Mouse (Mus musculus) c-Kit-positive CD71-negative TER-119-negative erythroid progenitor cells, embryonic 14.5 days (primary cell): ENCODE measurements around the gene Stab1.

Experiments
- DNase-seq: peaks from one replicate; pipeline ENCODE4 v3.0.0-alpha.2; 2013; ENCODE audit warnings: low read depth

Stab1 gene

DNA sequence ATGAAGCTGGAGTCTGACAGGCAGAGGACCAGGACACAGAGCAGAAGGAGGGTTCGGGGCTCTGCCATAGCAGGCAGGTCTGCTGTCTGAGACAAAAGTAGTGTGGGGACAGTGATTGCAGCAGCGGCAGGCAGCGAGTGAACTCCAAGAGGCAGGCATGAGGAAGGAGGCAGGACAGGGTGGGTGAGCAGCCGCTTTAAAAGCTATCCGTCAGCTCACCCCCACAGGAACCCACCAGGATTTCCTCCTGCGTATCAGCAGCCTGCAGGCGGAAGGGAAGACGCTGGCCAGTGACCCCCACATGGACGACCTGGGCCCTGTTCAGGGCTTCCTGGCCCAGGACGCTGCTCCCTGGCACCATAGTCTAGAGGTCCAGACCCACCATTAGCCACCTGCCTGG lies at the start of gene Stab1:
Gene Stab1, minus strand, starts transcription at position 217 of the 400 bp plus-strand sequence.
- no peak for DNase-seq

DNA sequence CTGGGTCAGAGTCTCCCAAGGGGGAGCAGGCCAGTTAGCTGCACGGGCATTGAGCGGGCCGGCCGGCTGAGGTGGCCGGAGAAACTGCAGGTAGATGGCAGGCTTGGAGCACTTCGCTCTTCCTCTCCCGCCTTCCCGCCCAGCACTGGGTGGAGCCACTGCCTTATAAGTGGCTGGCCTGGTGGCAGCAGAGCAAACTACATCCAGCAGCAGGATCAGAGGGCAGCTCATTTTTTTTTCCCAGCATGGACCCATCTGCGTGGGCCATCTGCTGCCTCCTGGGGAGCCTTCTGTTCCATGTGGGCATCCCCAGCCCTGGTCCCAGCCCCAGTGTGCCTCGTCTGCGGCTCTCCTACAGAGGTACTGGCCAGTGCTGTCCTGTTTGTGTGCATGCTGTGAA lies 49.2 kb upstream of the Stab1 start, which contains the start of gene Sema3g:
Gene Sema3g, plus strand, starts transcription at position 195 of the 400 bp plus-strand sequence.
- no peak for DNase-seq

DNA sequence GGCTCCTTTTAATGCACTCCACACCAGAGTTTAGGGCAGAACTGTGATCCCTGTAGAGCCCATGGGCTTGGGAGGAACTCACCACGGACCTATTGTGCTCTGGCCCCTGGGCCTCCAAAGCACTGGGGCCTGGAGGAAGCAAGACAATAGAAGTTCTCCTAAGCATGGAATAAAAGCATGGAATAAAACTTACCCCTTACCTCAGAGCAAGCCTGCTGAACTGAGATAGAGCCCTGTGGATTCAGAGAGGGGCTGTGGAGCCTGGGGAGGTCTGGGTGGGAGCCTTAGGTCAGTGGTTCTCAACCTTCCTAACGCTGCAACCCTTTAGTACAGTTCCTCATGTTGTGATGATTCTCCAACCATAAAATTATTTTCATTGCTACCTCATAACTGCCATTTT lies 48.4 kb upstream of the Stab1 start, which contains the start of gene Nisch:
Gene Nisch, minus strand, starts transcription at position 101 of the 400 bp plus-strand sequence.
- no peak for DNase-seq

DNA sequence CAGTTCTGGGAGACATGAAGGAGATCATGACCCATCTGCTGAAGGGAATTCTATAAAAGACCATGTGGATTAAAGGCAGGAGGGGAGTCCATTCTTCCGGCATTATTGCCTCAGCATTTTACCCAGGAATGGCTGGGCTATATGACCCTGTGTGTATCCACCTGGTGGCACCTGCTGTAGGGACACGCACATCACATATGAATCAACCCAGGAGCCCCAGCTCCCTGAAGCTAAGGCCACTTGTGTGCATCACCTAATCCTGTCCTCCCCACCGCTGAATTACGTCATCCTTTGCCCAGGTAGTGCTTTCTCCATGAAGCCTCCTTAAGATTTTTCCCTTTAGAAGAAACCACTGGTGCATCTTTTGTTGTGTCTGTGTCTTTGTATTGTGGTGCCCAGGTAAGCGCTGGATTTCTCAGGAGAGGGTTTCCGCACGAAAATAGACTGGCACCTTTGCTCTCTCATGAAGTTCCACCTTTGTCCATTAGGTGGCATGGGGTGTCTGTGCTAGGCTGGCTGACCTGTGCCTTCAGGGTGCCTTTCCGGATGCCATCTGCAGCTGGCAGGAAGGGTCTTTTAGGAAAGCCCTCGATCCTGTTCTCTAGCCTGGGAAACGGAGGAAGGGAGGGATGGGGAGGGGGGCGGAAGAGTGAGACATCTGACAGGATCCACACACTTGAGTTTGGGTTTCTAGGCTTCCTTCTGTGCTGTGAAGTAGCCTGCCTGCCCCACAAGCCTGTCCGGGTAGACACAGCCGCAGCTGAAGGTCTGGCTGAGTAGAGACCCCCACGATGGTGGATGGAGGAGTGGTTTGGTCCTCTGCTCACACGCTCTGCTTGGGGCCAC lies 46.9 kb upstream of the Stab1 start:
- peak; percentile 73 for DNase-seq

DNA sequence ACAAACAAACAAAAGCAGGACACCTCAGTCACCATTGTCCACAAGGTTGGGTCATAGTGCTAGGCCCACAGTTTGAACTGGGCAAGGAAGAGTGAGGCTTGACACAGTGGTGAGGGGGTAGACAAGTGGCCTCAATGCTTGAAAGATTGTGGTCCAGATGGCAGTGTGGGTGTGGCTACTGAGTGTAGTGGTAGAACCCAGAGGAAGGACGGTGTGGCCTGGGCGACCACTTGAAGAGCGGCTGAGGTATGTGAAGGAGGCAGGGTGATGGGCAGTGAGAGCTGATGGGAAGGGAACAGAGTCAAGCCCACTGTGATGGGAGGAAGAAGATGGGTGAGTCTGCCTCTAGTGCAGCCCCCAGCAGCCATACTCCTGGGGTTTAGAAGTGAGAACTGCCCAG lies 46.2 kb upstream of the Stab1 start:
- DNase-seq, result no peak

DNA sequence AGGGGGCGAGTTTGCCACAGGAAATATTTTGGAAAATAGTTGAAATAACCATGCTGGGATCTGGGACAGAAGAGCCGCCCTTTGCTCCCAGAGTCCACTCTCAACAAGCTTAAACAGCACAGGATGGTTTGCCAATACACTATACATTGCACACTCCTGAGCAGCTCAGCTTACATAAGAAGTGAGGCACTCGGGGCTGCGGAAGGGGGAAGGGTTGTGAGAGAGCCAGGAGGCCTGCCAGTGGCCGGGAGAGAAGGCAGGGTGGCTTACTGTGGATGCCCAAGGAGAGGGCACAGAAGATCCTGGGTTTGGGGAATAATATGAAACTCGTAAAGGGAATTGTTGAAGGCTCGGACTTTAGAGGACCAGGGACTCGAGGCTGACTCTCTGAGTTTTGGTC lies 45.4 kb upstream of the Stab1 start:
- DNase-seq, result no peak

DNA sequence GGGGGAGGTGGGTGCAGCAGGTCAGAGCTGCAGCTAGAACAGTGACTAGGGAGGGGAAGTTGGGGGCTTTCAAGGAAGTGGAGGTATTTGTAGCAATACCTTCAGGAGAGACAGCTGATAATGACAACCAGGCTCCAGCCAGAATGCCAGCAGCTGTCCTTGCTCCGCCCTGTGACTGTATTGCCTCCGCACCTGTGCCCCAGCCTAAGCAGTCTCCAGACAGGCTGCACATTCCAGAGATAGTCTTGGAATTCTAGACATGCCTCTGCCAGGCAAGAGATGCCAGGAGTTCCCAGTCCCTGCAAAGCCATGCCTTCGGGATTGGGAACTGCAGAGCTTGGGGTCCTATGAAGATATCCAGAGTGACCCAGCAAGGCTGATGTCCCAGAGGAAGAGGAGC lies 44.1 kb upstream of the Stab1 start:
- no peak for DNase-seq

DNA sequence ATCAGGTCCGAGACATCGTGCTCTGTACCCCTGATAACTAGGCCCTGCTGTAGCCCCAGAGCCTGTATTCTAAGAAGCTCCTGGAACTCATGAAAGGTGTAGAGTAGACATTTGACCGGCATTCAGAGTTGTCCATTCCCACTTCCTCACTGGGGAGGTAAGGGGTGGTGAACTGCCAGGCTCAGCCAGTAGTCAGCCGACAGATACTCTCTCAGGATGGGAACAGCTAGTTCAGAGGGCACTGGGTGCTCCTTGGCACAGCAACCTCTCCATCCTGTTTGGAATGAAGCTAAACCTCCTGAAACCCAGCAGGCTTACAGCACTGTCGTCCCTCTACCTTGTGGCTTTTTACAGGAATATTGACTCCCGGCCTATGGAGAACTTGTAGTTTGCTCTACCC lies 43.4 kb upstream of the Stab1 start:
- DNase-seq, result no peak

DNA sequence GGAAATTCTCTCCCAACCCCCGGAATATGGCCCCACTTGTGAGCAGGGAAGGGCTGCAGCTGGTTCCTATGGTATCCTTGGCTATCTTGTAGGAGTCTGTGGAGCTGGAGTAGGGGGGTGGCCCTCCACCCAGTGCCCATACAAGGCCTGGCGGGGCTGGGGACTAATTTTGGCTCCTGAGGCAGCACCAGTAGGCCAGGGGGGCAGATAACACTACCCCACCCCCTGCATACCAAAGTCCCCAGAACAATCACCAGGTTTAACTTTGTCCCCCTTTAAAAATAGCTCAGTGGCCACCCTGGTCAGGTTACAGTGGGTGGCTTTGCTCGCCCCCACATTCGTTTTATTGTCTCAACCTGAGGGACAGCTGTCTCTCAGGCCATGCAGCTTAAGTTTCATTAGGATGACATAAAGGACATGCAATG lies 40.7 kb upstream of the Stab1 start:
- DNase-seq, result no peak

DNA sequence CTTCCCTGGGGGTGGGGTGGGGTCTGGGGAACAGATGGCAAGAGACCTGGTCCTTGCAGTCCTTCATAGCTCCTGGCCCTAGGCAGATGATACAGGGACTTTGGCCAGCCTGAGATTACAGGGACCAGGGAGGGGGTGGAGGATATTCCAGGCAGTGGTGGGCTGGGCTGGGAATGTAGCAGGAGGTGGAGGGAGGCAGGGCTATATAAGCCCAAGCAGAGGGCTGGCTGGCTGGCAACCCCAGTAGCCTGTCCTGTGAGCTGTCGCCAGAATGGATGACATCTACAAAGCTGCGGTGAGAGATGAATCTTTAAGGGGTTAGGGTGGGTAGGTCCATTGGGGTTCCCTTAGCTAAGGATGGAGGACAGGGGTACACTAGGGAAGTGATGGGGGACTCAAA lies 39.6 kb upstream of the Stab1 start, which contains the start of gene Tnnc1:
Gene Tnnc1, plus strand, starts transcription at position 229 of the 400 bp plus-strand sequence.
- no peak for DNase-seq

DNA sequence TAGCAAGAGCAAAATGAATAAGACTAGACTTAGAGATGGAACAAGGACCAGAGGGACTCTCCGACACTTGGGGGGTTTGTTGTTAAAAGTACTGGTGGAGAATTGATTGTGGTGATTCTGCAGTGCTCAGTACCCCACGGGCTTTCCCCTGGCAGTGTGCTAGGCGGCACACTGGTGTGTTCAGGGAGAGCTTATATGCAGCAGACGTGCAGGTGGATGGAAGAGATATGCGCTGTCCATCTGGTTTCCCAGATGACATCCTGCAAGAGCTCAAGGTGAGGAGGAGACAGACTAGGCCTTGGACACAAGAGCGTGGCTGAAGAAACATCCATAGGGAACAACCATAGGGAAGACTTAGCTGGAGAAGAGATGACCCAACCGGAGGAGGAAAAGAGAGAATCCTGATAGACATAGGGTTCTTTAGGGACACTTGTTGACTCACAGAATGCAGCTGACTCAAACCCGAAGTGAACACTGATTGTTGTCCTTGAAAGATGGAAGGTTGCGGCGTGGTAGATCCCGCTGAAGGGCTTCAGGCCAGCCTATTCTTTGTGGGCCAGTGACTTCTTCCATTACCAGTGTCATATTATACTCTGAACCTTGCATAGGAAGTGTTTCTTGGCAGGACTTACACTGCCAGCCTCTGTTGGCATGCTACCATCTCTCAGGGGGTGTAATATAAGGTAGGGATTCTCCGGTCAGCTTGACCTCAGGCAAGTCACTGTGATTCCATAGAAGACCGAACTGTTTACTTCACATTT lies 38.8 kb upstream of the Stab1 start:
- DNase-seq, result no peak

DNA sequence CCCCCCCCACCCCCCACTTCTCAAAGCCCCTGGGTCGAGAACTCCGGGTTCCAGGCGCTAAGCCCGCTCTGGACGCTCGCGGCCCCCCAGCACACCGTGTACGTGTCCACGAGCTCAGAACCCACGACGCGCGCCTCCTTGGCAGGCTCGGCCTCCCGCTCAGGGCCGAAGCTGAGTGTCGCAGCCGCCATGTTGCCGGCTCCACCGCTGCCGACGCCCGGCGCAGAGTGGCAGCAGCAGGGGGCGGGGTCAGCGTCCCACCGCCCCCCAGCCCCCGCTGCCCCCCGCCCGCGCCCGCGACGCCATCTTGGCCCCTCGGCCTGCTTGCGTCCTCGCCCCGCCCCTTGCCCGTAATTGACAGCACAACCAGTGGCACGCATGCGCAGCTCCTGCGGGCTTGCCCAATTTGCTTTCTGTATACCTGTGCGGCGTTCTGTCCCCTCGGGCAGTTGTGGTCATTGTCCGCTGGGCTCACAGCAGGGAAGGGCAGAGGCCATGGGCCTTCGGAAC lies 38.1 kb upstream of the Stab1 start:
- DNase-seq, result peak; percentile 91

DNA sequence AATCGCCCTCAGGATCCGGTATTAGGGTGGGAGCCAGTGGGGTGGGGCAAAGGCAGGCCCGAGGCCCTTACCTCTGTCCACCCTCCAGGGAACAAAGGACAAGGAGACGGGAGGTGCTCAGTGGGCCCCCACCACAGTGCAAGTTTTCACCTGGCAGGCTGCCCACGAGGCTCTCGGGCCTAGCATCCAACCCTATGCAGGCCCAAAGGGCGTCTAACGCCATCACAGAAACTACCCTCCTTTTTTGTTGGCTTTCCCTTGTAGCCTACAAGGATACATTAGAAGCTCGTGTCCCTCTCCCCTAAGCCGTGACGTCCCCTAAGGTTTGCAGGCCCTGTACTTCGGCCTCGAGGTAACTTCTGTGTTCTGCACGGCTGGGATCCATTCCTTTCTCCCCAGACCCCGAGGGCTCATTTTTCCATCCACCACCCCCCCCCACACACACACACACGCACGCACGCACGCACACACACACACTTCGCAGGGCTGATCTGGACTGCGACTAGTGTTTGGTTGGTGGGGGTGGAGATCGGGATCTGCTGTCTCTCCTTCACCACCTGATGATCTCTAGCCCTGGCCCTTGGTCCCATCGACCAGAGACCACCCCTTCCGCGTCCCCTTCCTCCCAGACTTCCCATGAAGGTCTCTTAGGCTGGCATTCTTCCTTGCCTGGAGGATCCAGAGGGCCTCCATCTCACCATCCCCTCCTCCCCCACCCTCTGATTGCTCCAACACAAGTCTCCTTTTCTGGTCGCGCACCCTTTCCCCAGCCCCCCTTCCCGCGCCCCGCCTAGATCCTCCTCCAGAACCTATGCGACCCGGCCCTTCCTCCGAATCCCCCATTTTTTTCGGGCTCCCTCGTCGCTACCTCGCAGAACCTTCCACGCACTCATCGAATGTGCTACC lies 37.4 kb upstream of the Stab1 start:
- no peak for DNase-seq

DNA sequence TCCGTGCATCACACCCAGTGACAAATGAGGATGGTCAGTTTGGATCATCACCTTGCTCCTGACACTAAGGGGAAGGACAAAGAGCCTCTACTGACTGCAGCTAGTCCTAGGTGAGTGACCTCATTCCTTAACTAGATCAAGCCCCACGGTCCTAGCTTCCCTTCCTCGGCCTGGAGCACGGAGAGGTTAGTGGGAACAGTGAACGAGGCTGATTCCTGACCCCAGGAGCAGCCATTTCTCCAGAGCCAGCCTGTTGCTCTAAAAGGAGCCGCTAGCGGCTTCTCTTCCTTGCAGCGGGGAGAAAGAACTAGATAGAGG lies 36.8 kb upstream of the Stab1 start:
- DNase-seq, result no peak

DNA sequence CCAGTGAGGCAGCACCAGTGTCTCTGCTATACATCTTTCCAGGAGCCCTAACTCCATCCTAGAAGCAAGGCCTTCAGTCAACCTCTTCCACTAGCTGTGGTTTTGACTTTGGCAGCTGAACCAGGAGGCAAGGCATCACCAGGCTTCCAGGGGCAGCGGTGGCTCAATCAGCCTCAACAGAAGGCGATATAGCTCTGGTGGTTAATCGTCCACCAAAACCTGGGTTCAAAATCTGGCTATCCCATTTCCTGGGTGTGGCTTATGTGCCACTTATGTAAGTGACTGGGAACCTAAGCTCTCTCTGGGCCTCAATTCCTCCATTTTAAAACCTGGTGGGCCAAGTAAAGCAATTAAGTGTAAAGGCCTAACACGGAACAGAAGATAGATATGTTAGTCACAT lies 36.4 kb upstream of the Stab1 start:
- no peak for DNase-seq

DNA sequence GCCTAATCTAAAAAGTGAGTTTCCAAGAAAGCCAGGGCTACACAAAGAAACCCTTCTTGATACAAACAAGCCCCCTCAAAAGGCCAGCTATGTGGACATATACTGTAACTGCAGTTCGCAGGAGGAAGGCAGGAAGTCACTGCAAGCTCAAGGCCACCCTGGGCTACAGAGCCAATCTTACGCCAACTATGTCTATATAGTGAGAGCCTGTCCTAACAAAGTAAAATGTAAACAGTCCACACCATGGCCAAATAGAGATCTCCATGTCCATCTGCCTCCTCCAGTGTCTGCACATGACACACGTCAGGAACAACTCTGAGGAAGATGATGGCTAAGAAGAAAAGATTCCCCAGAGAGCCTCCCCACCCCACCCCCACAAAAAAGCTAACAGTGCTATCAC lies 31.6 kb upstream of the Stab1 start:
- DNase-seq, result no peak

DNA sequence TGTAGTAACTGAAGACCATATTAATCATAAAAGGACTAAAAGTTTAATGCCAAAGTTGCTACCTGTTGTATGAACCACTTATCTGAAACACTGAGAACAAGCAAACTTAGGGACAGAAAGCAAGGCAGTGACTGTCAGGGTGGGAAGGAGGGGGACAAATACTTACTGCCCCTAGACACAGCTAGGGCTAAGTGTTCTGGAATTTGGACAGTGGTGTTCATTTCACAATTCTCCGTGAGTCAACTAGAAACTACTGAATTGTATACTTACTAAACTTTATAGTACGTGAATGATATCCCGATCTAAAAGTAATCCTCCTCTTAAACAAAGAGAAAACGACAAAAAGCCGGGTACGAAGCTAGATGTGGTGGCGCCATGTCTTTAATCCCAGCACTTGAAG lies 31.2 kb upstream of the Stab1 start:
- DNase-seq, result no peak

DNA sequence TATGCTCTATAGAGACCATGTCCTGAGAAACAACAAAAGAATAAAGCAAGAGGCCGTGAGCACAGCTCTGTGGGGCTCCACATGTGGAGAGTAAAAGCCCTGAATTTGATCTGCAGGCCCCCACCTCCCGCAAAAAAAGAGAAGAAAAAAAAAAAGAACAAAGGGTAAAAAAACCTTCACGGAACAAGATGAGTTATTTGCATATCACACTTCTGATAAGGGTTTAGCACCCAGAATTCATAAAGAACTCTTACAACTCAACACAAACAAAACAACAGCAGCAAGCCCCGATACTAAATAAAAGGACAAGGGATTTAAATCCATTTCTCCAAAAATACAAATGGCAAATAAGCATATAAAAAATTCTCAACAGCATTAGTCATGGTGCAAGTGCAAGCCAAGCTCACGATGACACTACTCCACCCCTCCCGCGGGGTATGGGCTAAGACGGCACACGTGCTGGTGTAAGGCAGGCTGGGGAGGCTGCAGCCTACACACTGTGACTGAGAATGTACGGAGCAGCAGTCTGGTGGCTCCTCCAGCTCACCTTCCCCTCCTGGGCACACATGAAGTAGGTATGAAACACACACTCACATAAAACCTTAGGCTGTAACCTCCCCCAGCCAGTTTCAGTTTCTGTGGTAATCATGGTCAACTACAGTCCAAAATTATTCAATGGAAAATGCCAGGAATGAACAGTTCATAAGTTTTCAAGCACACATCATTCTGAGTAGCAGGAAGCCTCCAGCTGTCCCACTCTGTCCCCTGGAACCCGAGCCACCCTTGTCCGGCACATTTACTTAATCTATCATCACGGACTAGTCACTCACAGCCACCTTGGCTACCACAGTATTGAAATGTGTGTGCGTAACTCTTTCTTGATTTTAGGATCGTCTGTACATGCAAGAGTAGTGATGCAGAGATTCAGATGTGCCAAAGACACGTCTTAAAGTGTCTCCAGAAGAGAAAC lies 29.4 kb upstream of the Stab1 start:
- DNase-seq, result no peak

DNA sequence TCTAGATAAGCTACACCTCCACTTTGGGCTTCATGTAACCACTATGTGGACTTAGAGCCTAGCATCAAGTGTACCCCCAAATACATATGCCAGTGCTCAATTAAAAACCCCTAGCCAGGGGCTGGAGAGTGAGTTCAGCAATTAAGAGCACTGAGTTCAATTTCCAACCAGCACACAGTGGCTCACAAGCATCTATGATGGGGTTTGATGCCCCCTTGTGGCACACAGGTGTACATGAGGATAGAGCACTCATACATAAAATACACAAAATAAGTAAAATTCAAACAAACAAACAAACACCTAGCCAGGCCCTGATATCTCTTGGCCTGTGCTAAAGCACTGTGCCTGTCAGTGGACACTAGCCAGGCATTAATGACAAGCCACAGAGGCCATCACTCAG lies 27.5 kb upstream of the Stab1 start:
- no peak for DNase-seq

DNA sequence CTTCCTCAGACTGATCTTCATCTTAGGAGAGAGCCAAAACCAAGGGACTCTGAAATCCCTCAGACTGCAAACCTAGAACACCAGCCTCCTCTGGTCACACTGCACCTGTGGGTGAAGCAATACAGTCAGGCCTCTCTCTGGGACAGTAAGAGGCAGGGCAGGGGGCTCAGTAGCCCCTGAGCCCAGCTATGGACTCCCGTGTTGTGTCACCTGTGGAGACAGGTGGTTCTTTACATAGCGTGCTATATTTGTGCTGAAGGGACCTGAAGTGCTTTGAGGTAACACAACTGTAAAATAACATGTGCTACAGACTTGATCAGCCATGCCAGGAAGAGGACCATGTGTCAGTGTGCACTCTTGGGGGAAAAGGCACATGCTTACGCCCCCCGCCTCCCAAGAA lies 27.1 kb upstream of the Stab1 start:
- no peak for DNase-seq
